Mouse (Mus musculus) liver, embryonic 11.5 days (tissue): Measurements from ENCODE around the gene 1700013F07Rik. TPM values are rescaled to one million over a fixed set of nuclear protein-coding genes. Genes with fewer than 3 reads are reported as not detected.
"Not testable (repeated sequence)": the region's sequence is repeated elsewhere in the genome, so short reads cannot be mapped to it uniquely, and the experiment has no call there.

Experiments used
- ATAC-seq: fragments of 200-750 bp; cut with Nextera tagmentation; replicated peaks from 2 replicates; pipeline ENCODE4 v1.8.0; 2017; ENCODE audit warnings: moderate number of reproducible peaks, mild to moderate bottlenecking, moderate TSS enrichment, moderate library complexity; ENCODE audit not compliant: low FRiP score
- DNase-seq: peaks from one replicate; pipeline ENCODE4 v3.0.0-alpha.2; 2017; ENCODE audit warnings: low spot score
- H3K27ac ChIP-seq: fragments of 300-500 bp; sonication (generic); 2 replicates; pipeline ENCODE4 v1.5.1; 2014; ENCODE audit warnings: mild to moderate bottlenecking, low read depth, low read length, control low read depth
- H3K27me3 ChIP-seq: fragments of 300-500 bp; sonication (generic); replicated peaks from 2 replicates; pipeline ENCODE4 v1.6.1; 2014; ENCODE audit warnings: low read length, mixed read lengths; ENCODE audit not compliant: control insufficient read depth, insufficient read depth
- H3K36me3 ChIP-seq: fragments of 300-500 bp; sonication (generic); 2 replicates; pipeline ENCODE4 v1.6.1; 2014; ENCODE audit warnings: mild to moderate bottlenecking, low read length, moderate library complexity, mixed read lengths; ENCODE audit not compliant: control insufficient read depth, insufficient read depth
- H3K4me1 ChIP-seq: fragments of 300-500 bp; sonication (generic); replicated peaks from 2 replicates; pipeline ENCODE4 v1.6.1; 2014; ENCODE audit warnings: low read length, mixed read lengths; ENCODE audit not compliant: control insufficient read depth, insufficient read depth
- H3K4me2 ChIP-seq: fragments of 300-500 bp; sonication (generic); 2 replicates; pipeline ENCODE4 v1.6.1; 2014; ENCODE audit warnings: mild to moderate bottlenecking, control low read depth, moderate library complexity
- H3K4me3 ChIP-seq: fragments of 300-500 bp; sonication (generic); 2 replicates; pipeline ENCODE4 v1.5.1; 2014; ENCODE audit warnings: low read depth, low read length, control low read depth
- H3K9ac ChIP-seq: fragments of 300-500 bp; sonication (generic); 2 replicates; pipeline ENCODE4 v1.6.1; 2014; ENCODE audit warnings: low read depth, low read length, control low read depth
- H3K9me3 ChIP-seq: fragments of 300-500 bp; sonication (generic); 2 replicates; pipeline ENCODE4 v1.6.1; 2016; ENCODE audit warnings: low read length, inconsistent platforms, mixed read lengths; ENCODE audit not compliant: control insufficient read depth
- WGBS: fragments of 180-500 bp; shearing (Covaris S2); extraction: QIAGEN DNeasy Blood & Tissue Kit; methylation state at CpG from one replicate; pipeline ENCODE4 v1.1.7; 2014; 5-methylcytosine and 5-hydroxymethylcytosine counted together
- polyA plus RNA-seq: library from polyadenylated mRNA; unstranded; fragments of >200 nt; fragmentation: Nextera tagmentation; extraction: Ambion mirVana; gene quantifications from 2 replicates; pipeline ENCODE4 v1.2.1, GENCODE M21; 2014

Gene 1700013F07Rik
- polyA plus RNA-seq, 1 experiment from 2014 or later = not detected

DNA sequence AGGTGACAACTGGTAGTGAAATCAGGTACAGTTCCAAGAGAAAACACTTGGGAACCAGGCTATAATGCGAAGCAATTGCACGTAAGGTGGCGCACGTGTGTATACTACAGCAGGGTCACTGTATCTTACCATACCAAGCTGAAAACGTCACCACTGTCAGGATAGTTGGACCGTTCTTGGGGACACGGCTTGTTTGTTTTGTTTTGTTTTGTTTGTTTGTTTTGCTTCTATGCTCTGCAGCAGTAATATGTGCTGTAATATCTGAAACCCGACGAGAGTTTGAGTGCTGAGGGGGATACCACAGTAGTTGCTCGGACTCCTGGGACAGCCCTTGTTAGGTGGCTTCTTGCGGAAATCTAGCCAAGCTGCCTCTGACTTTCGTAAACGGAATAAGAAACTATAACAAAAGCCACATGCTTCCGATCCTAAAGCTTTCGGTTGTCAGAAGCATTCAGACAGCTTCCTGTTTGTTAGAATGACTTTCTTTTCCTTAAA lies 28.9 kb downstream of the 1700013F07Rik start:
- Histone ChIP-seq H3K4me3 (peak overlapping the region; percentile 72), H3K27ac (peak overlapping the region; percentile 92), H3K36me3 (peaks cover 6% of the 10 kb centered on the region; the same call in 1 of the 2 replicates), H3K9ac (peak overlapping the region; percentile 59), H3K27me3 (no peaks in the 10 kb centered on the region), H3K4me1 (peaks cover 9% of the 10 kb centered on the region), H3K9me3 (no peaks in the 10 kb centered on the region), H3K4me2 (peak overlapping the region; percentile 90)
- ATAC-seq = peak; percentile 69
- WGBS = 5% methylated on average over 15 of the region's 15 CpGs
- DNase-seq = no peak

DNA sequence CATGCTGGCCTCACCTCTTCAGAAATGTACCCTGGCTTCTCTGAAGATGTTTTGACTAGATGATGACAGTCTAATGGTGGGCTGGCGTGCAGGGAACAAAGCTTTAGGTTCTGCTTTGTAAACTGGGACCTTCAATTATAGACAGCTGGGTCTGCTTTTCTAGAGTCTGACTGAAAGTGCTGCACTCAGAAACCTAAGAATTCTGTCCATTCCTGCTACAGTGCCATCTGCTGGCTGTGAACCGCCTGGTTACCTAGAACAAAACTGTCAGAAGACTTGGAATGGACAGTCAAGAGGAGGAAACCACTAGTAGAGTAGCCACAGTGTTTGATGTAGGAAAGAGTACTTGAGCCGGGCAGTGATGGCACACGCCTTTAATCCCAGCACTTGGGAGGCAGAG lies 29.4 kb downstream of the 1700013F07Rik start:
- Histone ChIP-seq H3K27me3 (no peaks in the 10 kb centered on the region), H3K4me1 (peaks cover 9% of the 10 kb centered on the region), H3K27ac (peak overlapping the region; percentile 92), H3K36me3 (peaks cover 4% of the 10 kb centered on the region; the same call in 1 of the 2 replicates), H3K4me3 (peak overlapping the region; percentile 72), H3K9ac (peak overlapping the region; percentile 59), H3K4me2 (peak overlapping the region; percentile 90), H3K9me3 (no peaks in the 10 kb centered on the region)
- 4% methylated on average over 4 of the region's 4 CpGs for WGBS
- ATAC-seq = peak; percentile 26
- peak; percentile 58 for DNase-seq

DNA sequence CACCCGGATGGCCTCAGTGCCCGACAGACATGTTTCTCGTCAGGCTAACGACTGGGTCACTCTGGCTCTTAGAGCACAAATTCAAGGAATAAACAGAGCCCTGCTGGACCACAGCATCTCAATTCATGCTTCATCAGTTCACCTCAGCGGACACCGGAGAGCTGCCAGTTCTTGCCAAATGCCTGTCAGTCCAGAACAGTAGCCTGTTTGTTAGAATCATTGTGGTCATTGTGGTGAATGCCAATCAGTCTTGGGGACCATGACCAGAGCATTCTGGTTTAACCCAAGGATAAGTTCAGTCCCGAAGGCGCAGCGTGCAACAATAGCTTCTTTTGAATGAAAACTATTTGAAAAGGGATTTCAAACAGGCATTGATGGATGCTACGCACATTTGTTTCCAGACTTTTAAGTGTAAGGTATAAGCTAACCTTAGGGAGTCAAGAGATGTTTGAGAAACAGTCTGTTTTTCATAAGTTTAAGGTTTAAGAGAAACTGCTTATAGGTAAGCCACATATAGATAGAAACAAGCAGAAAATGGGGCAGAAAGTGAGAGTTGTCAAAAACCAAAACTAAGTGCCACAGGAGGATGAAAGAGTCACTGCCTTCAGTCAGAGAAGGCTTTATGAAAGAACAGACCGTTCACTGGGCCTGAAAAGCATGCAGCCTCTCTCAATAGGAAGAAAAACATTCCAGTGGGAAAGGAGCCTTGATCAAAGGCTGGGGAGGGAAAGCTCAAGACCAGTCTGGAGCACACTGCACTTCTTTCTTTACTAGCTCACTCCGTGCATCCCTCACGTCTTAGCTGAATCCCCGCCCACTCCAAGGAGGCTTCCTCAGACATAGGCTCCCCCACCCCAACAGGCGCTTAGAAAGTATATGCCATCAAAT lies 34.3 kb downstream of the 1700013F07Rik start:
- no peak overlapping the region for H3K27ac ChIP-seq
- ATAC-seq (no peak), DNase-seq (no peak)
- H3K36me3 ChIP-seq = no peaks in the 10 kb centered on the region
- no peak overlapping the region for H3K4me2 ChIP-seq
- 0 out of 2 replicates have a peak, but pooled peaks cover 2% of the 10 kb centered on the region for H3K27me3 ChIP-seq
- H3K4me1 ChIP-seq = peaks cover 5% of the 10 kb centered on the region
- H3K4me3 ChIP-seq = no peak overlapping the region
- no peaks in the 10 kb centered on the region for H3K9me3 ChIP-seq
- WGBS = 66% methylated on average over 15 of the region's 15 CpGs
- 0 out of 2 replicates have a peak overlapping the region, but pooled peaks have one; percentile 25 for H3K9ac ChIP-seq

DNA sequence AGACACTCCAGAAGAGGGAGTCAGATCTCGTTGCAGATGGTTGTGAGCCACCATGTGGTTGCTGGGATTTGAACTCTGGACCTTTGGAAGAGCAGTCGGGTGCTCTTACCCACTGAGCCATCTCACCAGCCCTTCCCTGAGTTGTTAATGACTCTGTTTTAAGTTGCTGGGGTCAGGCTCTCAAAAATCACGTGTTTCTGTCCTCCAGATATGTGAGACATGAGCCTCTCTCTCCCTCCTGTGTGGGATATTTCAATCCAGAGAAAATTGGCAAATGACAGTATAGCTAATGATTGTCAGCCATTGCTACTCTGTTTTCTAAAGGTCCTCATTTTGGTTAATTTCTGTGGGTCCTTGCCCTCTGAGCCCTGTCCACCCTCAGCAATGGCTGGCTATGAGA lies 35.7 kb downstream of the 1700013F07Rik start:
- ATAC-seq = not testable (repeated sequence)

DNA sequence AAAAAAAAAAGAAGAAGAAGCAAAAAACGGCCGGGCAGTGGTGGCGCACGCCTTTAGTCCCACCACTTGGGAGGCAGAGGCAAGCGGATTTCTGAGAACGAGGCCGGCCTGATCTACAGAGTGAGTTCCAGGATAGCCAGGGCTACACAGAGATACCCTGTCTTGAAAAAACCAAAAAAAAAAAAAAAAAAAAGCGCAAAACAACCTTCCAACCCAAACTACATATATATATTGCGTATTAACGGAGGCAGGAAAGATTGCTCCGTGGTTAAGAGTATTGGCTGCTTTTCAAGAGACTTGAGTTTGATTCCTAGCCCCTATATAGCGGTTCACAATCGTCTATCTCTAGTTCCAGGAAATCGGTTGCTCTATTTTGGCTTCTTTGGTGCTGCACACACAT lies 36.9 kb downstream of the 1700013F07Rik start:
- 0 out of 2 replicates have a peak, but pooled peaks cover 2% of the 10 kb centered on the region for H3K27me3 ChIP-seq
- ATAC-seq (no peak), DNase-seq (no peak)
- no peak overlapping the region for H3K27ac ChIP-seq
- 83% methylated on average over 14 of the region's 14 CpGs for WGBS
- H3K4me3 ChIP-seq = peak overlapping the region; percentile 80
- no peaks in the 10 kb centered on the region for H3K9me3 ChIP-seq
- no peak overlapping the region for H3K9ac ChIP-seq
- H3K36me3 ChIP-seq = no peaks in the 10 kb centered on the region
- peak overlapping the region; percentile 92 for H3K4me2 ChIP-seq
- H3K4me1 ChIP-seq = peaks cover 5% of the 10 kb centered on the region

More for the DNA sequence above, 35.7 kb downstream of the 1700013F07Rik start:
- not testable (repeated sequence) for H3K9ac ChIP-seq, H3K4me2 ChIP-seq, H3K4me3 ChIP-seq, DNase-seq, H3K4me1 ChIP-seq, H3K27ac ChIP-seq, H3K9me3 ChIP-seq, H3K27me3 ChIP-seq, H3K36me3 ChIP-seq
- 48% methylated on average over 2 of the region's 3 CpGs for WGBS

DNA sequence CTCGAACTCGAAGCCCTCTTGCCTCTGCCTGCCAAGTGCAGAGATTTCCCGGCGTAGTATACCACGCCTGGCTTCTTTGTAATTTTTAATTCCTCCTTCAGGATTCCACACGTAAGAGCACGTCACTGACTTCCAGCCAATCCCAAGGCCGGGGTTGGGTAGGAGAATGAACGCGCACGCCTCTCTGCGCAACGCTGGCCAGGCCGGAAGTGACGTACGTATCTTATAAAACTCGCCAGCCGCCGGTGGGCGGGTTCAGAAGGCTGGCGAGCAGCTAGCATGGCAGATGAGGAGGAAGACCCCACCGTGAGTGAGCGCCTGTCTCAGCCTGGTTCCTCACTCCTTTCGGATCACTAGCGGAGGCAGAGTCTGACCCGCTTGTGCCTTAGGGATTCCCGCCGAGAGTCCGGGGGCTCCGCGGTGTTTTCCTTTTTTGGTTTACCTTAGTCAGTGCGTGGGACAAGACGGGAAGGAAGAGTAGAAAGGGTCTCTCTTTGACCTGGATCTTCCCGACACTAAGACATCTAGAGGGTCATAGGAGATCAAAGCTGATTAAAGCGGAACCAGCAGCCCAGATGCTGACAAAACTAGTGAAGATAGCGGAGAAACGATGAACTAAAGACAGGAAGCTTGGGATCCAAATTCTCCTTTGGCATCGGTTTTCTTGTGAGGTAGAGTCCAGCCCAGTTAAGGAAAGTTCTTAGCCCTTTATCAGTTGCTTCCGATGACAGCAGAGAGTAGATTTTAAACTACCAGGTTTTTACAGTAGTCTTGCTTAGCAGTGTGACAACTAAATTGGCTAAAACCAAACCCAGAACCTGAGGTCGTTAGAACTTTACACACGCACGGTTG lies 37.7 kb downstream of the 1700013F07Rik start, which contains the start of gene Taf13:
Gene Taf13 (plus strand): TSS at position 256 of the 852 bp plus-strand sequence.
- Histone ChIP-seq H3K4me1 (peaks cover 5% of the 10 kb centered on the region), H3K9ac (peak within 1 kb of the TSS; percentile 86), H3K4me2 (peak within 1 kb of the TSS; percentile 92), H3K27ac (0 out of 2 replicates have a peak within 1 kb of the TSS, but pooled peaks have one; percentile 27), H3K27me3 (0 out of 2 replicates have a peak, but pooled peaks cover 2% of the 10 kb centered on the region), H3K9me3 (no peaks in the 10 kb centered on the region), H3K4me3 (peak within 1 kb of the TSS; percentile 80), H3K36me3 (no peaks in the 10 kb centered on the region)
- peak; percentile 92 for DNase-seq
- peak; percentile 98 for ATAC-seq
- 2% methylated on average over 42 of the region's 42 CpGs for WGBS

DNA sequence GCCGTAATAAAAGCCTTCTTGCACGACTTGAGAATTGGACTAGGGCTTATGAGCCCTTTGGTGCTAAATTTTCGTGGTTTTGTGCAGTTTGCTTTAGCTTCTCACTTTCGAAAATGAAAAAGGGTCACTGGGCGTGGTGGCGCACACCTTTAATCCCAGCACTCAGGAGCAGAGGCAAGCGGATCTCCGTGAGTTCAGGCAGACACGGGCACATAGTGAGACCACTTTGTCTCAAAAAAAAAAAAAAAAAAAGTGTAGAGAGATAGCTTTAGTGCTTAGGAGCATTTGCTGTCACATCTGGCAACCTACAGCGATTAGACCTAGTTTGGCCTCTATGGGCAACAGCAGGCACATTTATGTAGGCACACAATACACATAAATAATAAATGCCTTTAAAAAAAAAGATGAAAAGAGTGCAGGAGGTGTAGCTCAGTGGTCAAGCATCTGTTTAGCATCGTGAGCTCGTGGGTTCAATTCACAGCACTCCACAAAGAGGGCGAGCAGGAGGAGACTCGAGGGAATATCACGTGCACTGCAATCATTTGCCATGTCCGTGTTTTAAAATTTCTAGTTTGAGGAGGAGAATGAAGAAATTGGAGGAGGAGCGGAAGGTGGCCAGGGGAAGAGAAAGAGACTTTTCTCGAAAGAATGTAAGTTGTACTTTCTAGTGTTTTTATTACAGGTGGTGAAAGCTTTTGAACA lies 38.5 kb downstream of the 1700013F07Rik start:
- 42% methylated on average over 18 of the region's 18 CpGs for WGBS
- Histone ChIP-seq H3K4me1 (peaks cover 5% of the 10 kb centered on the region), H3K27ac (no peak overlapping the region), H3K9ac (peak overlapping the region; percentile 86), H3K4me2 (peak overlapping the region; percentile 92), H3K36me3 (no peaks in the 10 kb centered on the region), H3K4me3 (peak overlapping the region; percentile 80), H3K27me3 (0 out of 2 replicates have a peak, but pooled peaks cover 2% of the 10 kb centered on the region), H3K9me3 (no peaks in the 10 kb centered on the region)
- no peak for DNase-seq
- ATAC-seq = no peak

DNA sequence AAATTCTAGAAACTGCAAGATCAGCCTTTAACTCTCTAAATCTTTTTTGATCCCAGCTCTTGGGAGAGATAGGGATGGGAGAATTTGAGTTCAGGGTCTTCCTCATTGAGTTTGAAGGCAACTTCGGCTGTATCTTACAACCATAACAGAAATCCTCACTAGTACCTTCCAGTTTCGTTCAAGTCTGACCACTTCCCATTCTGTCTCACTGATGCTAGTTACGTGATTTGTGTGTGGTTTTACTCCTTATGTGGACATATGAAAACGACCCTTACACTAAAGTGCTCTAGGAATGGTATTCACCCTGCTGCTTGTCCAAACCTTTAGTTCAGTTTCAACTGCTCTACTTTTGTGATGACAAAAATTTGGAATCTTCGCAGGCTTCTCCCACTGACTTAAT lies 40.1 kb downstream of the 1700013F07Rik start:
- Histone ChIP-seq H3K9ac (no peak overlapping the region), H3K27me3 (no peaks in the 10 kb centered on the region), H3K27ac (no peak overlapping the region), H3K36me3 (0 out of 2 replicates have a peak, but pooled peaks cover 2% of the 10 kb centered on the region), H3K4me2 (no peak overlapping the region), H3K4me1 (peaks cover 5% of the 10 kb centered on the region), H3K9me3 (no peaks in the 10 kb centered on the region), H3K4me3 (no peak overlapping the region)
- DNase-seq = no peak
- no peak for ATAC-seq
- 68% methylated on average over 5 of the region's 5 CpGs for WGBS
